Mouse (Mus musculus): ENCODE measurements around the gene Cp. TPM values are rescaled to one million over a fixed set of nuclear protein-coding genes. Genes with fewer than 3 reads are reported as not detected.

Cp gene
- polyA plus RNA-seq, 1 experiment: 7.6 TPM

GRCm38 (mm10) chr3:20057306-20058196, 100.7 kb downstream of the Cp start, which contains the start of gene Hltf:
Hltf (plus strand) TSS chr3:20057811.
- peak within 1 kb of the TSS; percentile 70 for H3K4me3 ChIP-seq (ENCODE audit: insufficient read depth, low read length)
- no peaks in the 10 kb centered on the region for H3K4me1 ChIP-seq (ENCODE audit: control insufficient read depth, insufficient read depth, low read length)
- TF ChIP-seq CTCF (IDR thresholded peaks at IDR 0.05; ENCODE audit: extremely low read depth, insufficient read depth, low read length) (no peak), POLR2A (IDR thresholded peaks at IDR 0.05; ENCODE audit: extremely low read depth, insufficient read depth, low read length) (peak; percentile 52; the same call in 1 of the 2 replicates)

GRCm38 (mm10) chr3:20058197-20058541, 101.3 kb downstream of the Cp start:
- Histone ChIP-seq H3K27ac (ENCODE audit: insufficient read depth, low read length) (no peak overlapping the region), H3K4me1 (ENCODE audit: control insufficient read depth, insufficient read depth, low read length) (no peaks in the 10 kb centered on the region), H3K4me3 (ENCODE audit: insufficient read depth, low read length) (peak overlapping the region; percentile 70)
- TF ChIP-seq CTCF (IDR thresholded peaks at IDR 0.05; ENCODE audit: extremely low read depth, insufficient read depth, low read length): no peak
- no peak for TF ChIP-seq POLR2A (IDR thresholded peaks at IDR 0.05; ENCODE audit: extremely low read depth, insufficient read depth, low read length)

More at GRCm38 (mm10) chr3:20057306-20058196, 100.7 kb downstream of the Cp start, which contains the start of gene Hltf:
- H3K27ac ChIP-seq (ENCODE audit: insufficient read depth, low read length): no peak within 1 kb of the TSS; the same call in 1 of the 2 replicates

Other genes starting within 250 kb of the Cp start
- 15.5 and 16.6 TPM in 2 replicates for gene Hps3, start 78.3 kb downstream of the Cp start, polyA plus RNA-seq (2012; rRNA removed)
- 14.7 and 15.3 TPM in 2 replicates for gene Hltf, start 100.8 kb downstream of the Cp start, polyA plus RNA-seq (2012; rRNA removed)
- 37.0 and 38.3 TPM in 2 replicates for gene Gyg, start 198.3 kb downstream of the Cp start, polyA plus RNA-seq (2012; rRNA removed)